Comparison of ENCODE assay signal across 12 mouse cellular contexts in the genomic region with DNA sequence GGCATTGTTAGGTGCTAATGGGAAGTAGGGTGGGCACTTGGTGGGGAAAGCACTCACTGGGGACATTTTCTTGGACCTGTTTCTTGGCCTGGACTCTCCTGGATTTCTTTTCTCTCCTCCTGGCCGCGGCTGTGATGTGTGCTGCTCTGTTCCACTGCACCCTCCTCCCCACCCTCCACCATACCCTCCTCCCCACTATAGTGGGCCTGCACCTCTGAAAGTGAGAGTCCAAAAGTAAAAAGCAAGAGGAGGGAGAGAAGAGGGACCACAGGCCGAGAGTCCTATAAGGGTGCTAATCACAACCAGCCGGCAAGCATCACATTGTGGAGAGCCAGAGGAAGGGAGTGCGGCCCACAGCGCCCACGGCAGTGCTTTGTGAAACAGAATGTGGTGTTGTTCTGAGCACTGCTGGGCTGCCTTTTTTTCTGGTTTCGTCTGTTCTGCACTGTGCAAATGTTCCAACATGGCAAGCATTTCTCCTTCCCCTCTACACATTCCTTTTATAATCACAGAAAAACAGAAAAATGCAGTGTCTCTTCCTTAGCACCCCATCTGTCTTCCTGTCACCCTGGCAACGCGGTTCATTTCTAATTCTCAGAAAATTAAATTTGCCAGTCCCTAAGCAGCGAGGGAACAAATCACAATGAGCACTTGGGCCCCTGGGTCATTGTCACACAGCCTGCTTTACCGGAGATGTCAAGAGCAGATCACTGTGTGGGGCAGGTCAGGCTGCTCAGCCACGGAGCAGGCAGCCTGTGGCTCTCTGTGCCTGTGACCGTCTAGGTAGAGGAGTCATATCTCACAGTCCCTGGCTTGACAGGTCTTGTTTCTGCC. TPM values are rescaled to one million over a fixed set of nuclear protein-coding genes. Genes with fewer than 3 reads are reported as not detected.
DNase-seq lines count a peak whose midpoint lies in the region; ATAC-seq and TF ChIP-seq lines count a peak whose summit lies in the region.
"Had no signal": no experiment of that assay in that cellular context is flagged by ENCODE, and none has a peak within 500 bp of the region (broad histone marks: within the 10 kb centered on the region; RNA-seq: fewer than 3 reads in every experiment).

No protein-coding gene starts in this region.

- DNase-seq in forebrain, embryonic 14.5 days (ENCODE audit: low spot score), result peak; percentile 44
- peak; percentile 84 for DNase-seq in layer of hippocampus, adult 8-10 months (ENCODE audit: low spot score in 2 of 2)
- no peak for DNase-seq in midbrain, embryonic 11.5 days (ENCODE audit: low spot score, missing footprints)
- no peak for DNase-seq in spleen, postnatal 14 days (ENCODE audit: low spot score in 2 of 2)
- no peak for DNase-seq in MN1 (ENCODE audit: low spot score)
- DNase-seq in kidney, postnatal 4 days, result no peak
- DNase-seq: cerebellum, postnatal 14 days had no signal

- no peak overlapping the region for H3K4me2 ChIP-seq in forebrain, embryonic 14.5 days (ENCODE audit: low read length)
- H3K4me2 ChIP-seq in midbrain, embryonic 11.5 days, result no peak overlapping the region
- H3K4me2 ChIP-seq: stomach, embryonic 15.5 days had no signal

- TF ChIP-seq CTCF in cortical plate, adult 2 months (IDR thresholded peaks at IDR 0.05; ENCODE audit: extremely low read depth, insufficient read depth, low read length), result no peak

- H3K4me3 ChIP-seq in cortical plate, adult 2 months (ENCODE audit: insufficient read depth, low read length), result no peak overlapping the region
- H3K4me3 ChIP-seq in forebrain, embryonic 14.5 days (ENCODE audit: low read depth, low read length), result no peak overlapping the region
- H3K4me3 ChIP-seq in midbrain, embryonic 11.5 days (ENCODE audit: low read depth, low read length), result no peak overlapping the region
- H3K4me3 ChIP-seq: stomach, embryonic 15.5 days had no signal

- TF ChIP-seq POLR2A in cortical plate, adult 2 months (IDR thresholded peaks at IDR 0.05; ENCODE audit: extremely low read depth, insufficient read depth, low read length), result 0 out of 2 replicates have a peak, but pooled peaks have one; percentile 15

- no peak overlapping the region for H3K9ac ChIP-seq in forebrain, embryonic 14.5 days (ENCODE audit: low read length)
- no peak overlapping the region for H3K9ac ChIP-seq in midbrain, embryonic 11.5 days (ENCODE audit: low read length)
- H3K9ac ChIP-seq: stomach, embryonic 15.5 days had no signal

- no peaks in the 10 kb centered on the region for H3K27me3 ChIP-seq in forebrain, embryonic 14.5 days (replicated peaks; ENCODE audit: control insufficient read depth, insufficient read depth, low read length)
- H3K27me3 ChIP-seq in midbrain, embryonic 11.5 days (ENCODE audit: control insufficient read depth, insufficient read depth, low read length), result no peaks in the 10 kb centered on the region
- H3K27me3 ChIP-seq: Patski; stomach, embryonic 15.5 days had no signal

- H3K36me3 ChIP-seq in forebrain, embryonic 14.5 days (ENCODE audit: control insufficient read depth, insufficient read depth, low read length), result no peaks in the 10 kb centered on the region
- no peaks in the 10 kb centered on the region for H3K36me3 ChIP-seq in midbrain, embryonic 11.5 days (ENCODE audit: control insufficient read depth, insufficient read depth, low read length)
- H3K36me3 ChIP-seq: stomach, embryonic 15.5 days had no signal

- H3K4me1 ChIP-seq in cortical plate, adult 2 months (ENCODE audit: control insufficient read depth, insufficient read depth, low read length), result peaks cover 11% of the 10 kb centered on the region
- H3K4me1 ChIP-seq in forebrain, embryonic 14.5 days (ENCODE audit: control insufficient read depth, insufficient read depth, low read length), result peaks cover 4% of the 10 kb centered on the region; the same call in 1 of the 2 replicates
- peaks cover 5% of the 10 kb centered on the region; the same call in 1 of the 2 replicates for H3K4me1 ChIP-seq in midbrain, embryonic 11.5 days (ENCODE audit: control insufficient read depth, insufficient read depth, low read length)
- H3K4me1 ChIP-seq: stomach, embryonic 15.5 days had no signal

- H3K9me3 ChIP-seq in forebrain, embryonic 14.5 days (replicated peaks; ENCODE audit: control insufficient read depth, low read length), result no peaks in the 10 kb centered on the region
- H3K9me3 ChIP-seq in midbrain, embryonic 11.5 days (ENCODE audit: control insufficient read depth, low read length), result no peaks in the 10 kb centered on the region
- H3K9me3 ChIP-seq: stomach, embryonic 15.5 days had no signal

- peak overlapping the region; percentile 93 for H3K27ac ChIP-seq in cortical plate, adult 2 months (ENCODE audit: insufficient read depth, low read length)
- H3K27ac ChIP-seq in forebrain, embryonic 14.5 days (ENCODE audit: low read depth, low read length), result peak overlapping the region; percentile 85
- no peak overlapping the region; the same call in 1 of the 2 replicates for H3K27ac ChIP-seq in midbrain, embryonic 11.5 days (ENCODE audit: low read depth, low read length)
- H3K27ac ChIP-seq: macrophage; stomach, embryonic 15.5 days had no signal

- WGBS in forebrain, embryonic 14.5 days, result 53% methylated on average over 14 of the region's 14 CpGs
- 63% methylated on average over 14 of the region's 14 CpGs for WGBS in midbrain, embryonic 11.5 days

- peak; percentile 66; the same call in 1 of the 2 replicates for ATAC-seq in forebrain, embryonic 14.5 days
- 0 out of 2 replicates have a peak, but pooled peaks have one; percentile 30 for ATAC-seq in midbrain, embryonic 11.5 days (ENCODE audit: low FRiP score)
- ATAC-seq in megakaryocyte progenitor cell, adult 5-6 weeks (replicated peaks; ENCODE audit: poor library complexity), result no peak
- ATAC-seq: Patski had no signal

RNA-seq across cellular contexts. Expression of gene Tnxb, which starts 29.5 kb away (rescaled TPM):
- polyA plus RNA-seq in cortical plate, adult 2 months (2012; rRNA removed), result 2.2 and 2.6 TPM in 2 replicates
- polyA plus RNA-seq in forebrain, embryonic 14.5 days (2014; fragmentation: Nextera tagmentation; extraction: Ambion mirVana), result 0.04 and 0.10 TPM in 2 replicates
- 10 to 100 TPM; 10.6 to 13.3 (median 11.4) TPM for total RNA-seq in layer of hippocampus, adult 8-10 months (2022)
- polyA plus RNA-seq in midbrain, embryonic 11.5 days (2014; fragmentation: Nextera tagmentation; extraction: Ambion mirVana), result 0.03 and 0.05 TPM in 2 replicates
- total RNA-seq in megakaryocyte progenitor cell, adult 5-6 weeks (2015), result not detected in 2 replicates
- not detected in 2 replicates for total RNA-seq in megakaryocyte progenitor cell, adult 5-6 weeks (2017)
- polyA plus RNA-seq: macrophage had no signal

RNA-seq across cellular contexts. Expression of gene C4b, which starts 43.9 kb away (rescaled TPM):
- 10.7 and 14.8 TPM in 2 replicates for polyA plus RNA-seq in cortical plate, adult 2 months (2012; rRNA removed)
- not detected in 2 replicates for polyA plus RNA-seq in forebrain, embryonic 14.5 days (2014; fragmentation: Nextera tagmentation; extraction: Ambion mirVana)
- total RNA-seq in layer of hippocampus, adult 8-10 months (2022), result 100 to 1,000 TPM in 2 of 4 experiments, 10 to 100 TPM in 2; 45.7 to 391 (median 199) TPM
- polyA plus RNA-seq in midbrain, embryonic 11.5 days (2014; fragmentation: Nextera tagmentation; extraction: Ambion mirVana), result not detected in 2 replicates
- 0.12 and 0.27 TPM in 2 replicates for total RNA-seq in megakaryocyte progenitor cell, adult 5-6 weeks (2015)
- total RNA-seq in megakaryocyte progenitor cell, adult 5-6 weeks (2017), result 0.03 and 0.12 TPM in 2 replicates

RNA-seq across cellular contexts. Expression of gene Atf6b, which starts 52.8 kb away (rescaled TPM):
- 59.6 and 64.1 TPM in 2 replicates for polyA plus RNA-seq in cortical plate, adult 2 months (2012; rRNA removed)
- polyA plus RNA-seq in forebrain, embryonic 14.5 days (2014; fragmentation: Nextera tagmentation; extraction: Ambion mirVana), result 75.0 and 90.9 TPM in 2 replicates
- 10 to 100 TPM; 74.1 to 82.9 (median 79.8) TPM for total RNA-seq in layer of hippocampus, adult 8-10 months (2022)
- 68.2 and 77.6 TPM in 2 replicates for polyA plus RNA-seq in midbrain, embryonic 11.5 days (2014; fragmentation: Nextera tagmentation; extraction: Ambion mirVana)
- total RNA-seq in megakaryocyte progenitor cell, adult 5-6 weeks (2015), result 25.5 and 27.8 TPM in 2 replicates
- total RNA-seq in megakaryocyte progenitor cell, adult 5-6 weeks (2017), result 24.3 and 30.2 TPM in 2 replicates

RNA-seq across cellular contexts. Expression of gene Fkbpl, which starts 55.2 kb away (rescaled TPM):
- 7.8 and 8.7 TPM in 2 replicates for polyA plus RNA-seq in cortical plate, adult 2 months (2012; rRNA removed)
- 12.6 and 14.9 TPM in 2 replicates for polyA plus RNA-seq in forebrain, embryonic 14.5 days (2014; fragmentation: Nextera tagmentation; extraction: Ambion mirVana)
- 10 to 100 TPM; 12.5 to 18.5 (median 15.2) TPM for total RNA-seq in layer of hippocampus, adult 8-10 months (2022)
- polyA plus RNA-seq in midbrain, embryonic 11.5 days (2014; fragmentation: Nextera tagmentation; extraction: Ambion mirVana), result 14.4 and 15.1 TPM in 2 replicates
- 3.8 and 4.1 TPM in 2 replicates for total RNA-seq in megakaryocyte progenitor cell, adult 5-6 weeks (2015)
- total RNA-seq in megakaryocyte progenitor cell, adult 5-6 weeks (2017), result 17.7 and 40.0 TPM in 2 replicates

Comparison
In these comparisons a context has a peak if more than half of its experiments do, and no peak if none do; other contexts are left out.
1. DNase-seq: peak in forebrain, embryonic 14.5 days (single experiment) and layer of hippocampus, adult 8-10 months (2 of 2); none in midbrain, embryonic 11.5 days (single experiment), spleen, postnatal 14 days (0 of 2), MN1 (single experiment) and kidney, postnatal 4 days (0 of 2).
2. RNA of gene C4b, which starts 43.9 kb away (polyA plus RNA-seq): 10.7 to 14.8 TPM in cortical plate, adult 2 months; not detected in forebrain, embryonic 14.5 days and not detected in midbrain, embryonic 11.5 days; every median in the first group is over 10 times any median in the second.